Mouse (Mus musculus) hindbrain, postnatal 0 days (tissue): ENCODE measurements at regions not wholly inside any gene's neighbourhood (a gene's known extent, or its start where the extent isn't known, plus 50 kb on each side); places are given as distances from the start of the nearest gene placed in this dataset.
"Not testable (repeated sequence)": the region's sequence is repeated elsewhere in the genome, so short reads cannot be mapped to it uniquely, and the experiment has no call there.

ENCODE experiments used
- ATAC-seq: fragments of 200-750 bp; cut with Nextera tagmentation; 2 replicates; pipeline ENCODE4 v1.8.0; 2017; ENCODE audit warnings: mild to moderate bottlenecking, moderate TSS enrichment, moderate library complexity
- DNase-seq: peaks from one replicate; pipeline ENCODE4 v3.0.0-alpha.2; 2015; ENCODE audit warnings: low spot score
- H3K27ac ChIP-seq: fragments of 300-500 bp; sonication (generic); 2 replicates; pipeline ENCODE4 v1.5.1; 2014; ENCODE audit warnings: mild to moderate bottlenecking
- H3K27me3 ChIP-seq: fragments of 300-500 bp; sonication (generic); 2 replicates; pipeline ENCODE4 v1.6.1; 2014; ENCODE audit warnings: low read length, mixed read lengths; ENCODE audit not compliant: insufficient read depth
- H3K36me3 ChIP-seq: fragments of 300-500 bp; sonication (generic); 2 replicates; pipeline ENCODE4 v1.6.1; 2014; ENCODE audit warnings: low read length, mixed read lengths; ENCODE audit not compliant: insufficient read depth
- H3K4me1 ChIP-seq: fragments of 300-500 bp; sonication (generic); 2 replicates; pipeline ENCODE4 v1.6.1; 2014; ENCODE audit warnings: antibody characterized with exemption, low read length, mixed read lengths; ENCODE audit not compliant: insufficient read depth
- H3K4me2 ChIP-seq: fragments of 300-500 bp; sonication (generic); 2 replicates; pipeline ENCODE4 v1.6.1; 2014; ENCODE audit warnings: low read depth, mild to moderate bottlenecking, low read length, moderate library complexity, mixed read lengths
- H3K4me3 ChIP-seq: fragments of 300-500 bp; sonication (generic); 2 replicates; pipeline ENCODE4 v1.5.1; 2014; ENCODE audit warnings: low read length
- H3K9ac ChIP-seq: fragments of 300-500 bp; sonication (generic); replicated peaks from 2 replicates; pipeline ENCODE4 v1.6.1; 2014; ENCODE audit warnings: mild to moderate bottlenecking, low read length, moderate library complexity, mixed read lengths
- H3K9me3 ChIP-seq: fragments of 300-500 bp; sonication (generic); 2 replicates; pipeline ENCODE4 v1.6.1; 2016; ENCODE audit warnings: low read length, mixed read lengths
- CTCF ChIP-seq: IDR thresholded peaks from 2 replicates; pipeline ENCODE4 v1.5.1; 2016; ENCODE audit warnings: antibody characterized with exemption, control low read depth, low read depth
- WGBS: fragments of 180-500 bp; shearing (Covaris S2); extraction: QIAGEN DNeasy Blood & Tissue Kit; methylation state at CpG from one replicate; pipeline ENCODE4 v1.1.7; 2014; 5-methylcytosine and 5-hydroxymethylcytosine counted together

- H3K4me3 ChIP-seq = no peak overlapping the region
- no peak for ATAC-seq
- H3K4me2 ChIP-seq = no peak overlapping the region
- TF ChIP-seq CTCF = peak; percentile 48
- DNase-seq = peak; percentile 38
- no peaks in the 10 kb centered on the region for H3K4me1 ChIP-seq
- no peak overlapping the region for H3K27ac ChIP-seq
- H3K27me3 ChIP-seq = no peaks in the 10 kb centered on the region
- no peaks in the 10 kb centered on the region for H3K9me3 ChIP-seq
- no peaks in the 10 kb centered on the region for H3K36me3 ChIP-seq
- H3K9ac ChIP-seq = no peak overlapping the region
These were observed 159.3 kb downstream of the Stard3nl start for GRCm38 (mm10) chr13:19236340-19236739.

GRCm38 (mm10) chr13:19234700-19235374 lies 160.8 kb downstream of the Stard3nl start:
- Histone ChIP-seq H3K27ac (no peak overlapping the region), H3K4me3 (no peak overlapping the region), H3K9ac (no peak overlapping the region), H3K9me3 (no peaks in the 10 kb centered on the region), H3K36me3 (no peaks in the 10 kb centered on the region), H3K4me2 (no peak overlapping the region), H3K4me1 (no peaks in the 10 kb centered on the region), H3K27me3 (no peaks in the 10 kb centered on the region)
- 74% methylated on average over 5 of the region's 5 CpGs for WGBS
- DNase-seq (no peak), ATAC-seq (no peak)
- no peak for TF ChIP-seq CTCF

GRCm38 (mm10) chr13:19220004-19220403 lies 175.6 kb downstream of the Stard3nl start:
- 58% methylated on average over 1 of the region's 1 CpGs for WGBS
- H3K27ac ChIP-seq, H3K27me3 ChIP-seq, DNase-seq, H3K4me2 ChIP-seq, H3K4me3 ChIP-seq, H3K9me3 ChIP-seq, H3K9ac ChIP-seq, ATAC-seq, H3K4me1 ChIP-seq, H3K36me3 ChIP-seq: not testable (repeated sequence)

GRCm38 (mm10) chr13:19219383-19219991 lies 176.1 kb downstream of the Stard3nl start:
- not testable (repeated sequence) for H3K27ac ChIP-seq, H3K27me3 ChIP-seq, H3K4me3 ChIP-seq, H3K36me3 ChIP-seq, H3K4me2 ChIP-seq, H3K9me3 ChIP-seq, H3K9ac ChIP-seq, H3K4me1 ChIP-seq
- WGBS = 72% methylated on average over 3 of the region's 3 CpGs
- DNase-seq = peak; percentile 14
- ATAC-seq = peak; percentile 74

- Histone ChIP-seq H3K36me3 (no peaks in the 10 kb centered on the region), H3K27ac (no peak overlapping the region), H3K9me3 (no peaks in the 10 kb centered on the region), H3K9ac (no peak overlapping the region), H3K4me3 (no peak overlapping the region), H3K4me2 (no peak overlapping the region), H3K27me3 (no peaks in the 10 kb centered on the region), H3K4me1 (no peaks in the 10 kb centered on the region)
- TF ChIP-seq CTCF = no peak
- DNase-seq (no peak), ATAC-seq (no peak)
- 98% methylated on average over 1 of the region's 1 CpGs for WGBS
These were observed 190.9 kb downstream of the Stard3nl start for GRCm38 (mm10) chr13:19204669-19205068.

GRCm38 (mm10) chr13:19202320-19202719 lies 193.3 kb downstream of the Stard3nl start:
- H3K27me3 ChIP-seq, H3K9ac ChIP-seq: not testable (repeated sequence)
- 87% methylated on average over 7 of the region's 7 CpGs for WGBS

More at GRCm38 (mm10) chr13:19202320-19202719, 193.3 kb downstream of the Stard3nl start:
- H3K27ac ChIP-seq, H3K4me3 ChIP-seq, DNase-seq, H3K36me3 ChIP-seq, H3K4me1 ChIP-seq, H3K9me3 ChIP-seq, H3K4me2 ChIP-seq, ATAC-seq: not testable (repeated sequence)
